Mouse (Mus musculus): ENCODE data around the gene Psmd13.
"Not testable (repeated sequence)": the region's sequence is repeated elsewhere in the genome, so short reads cannot be mapped to it uniquely, and the experiment has no call there.

Gene Psmd13

DNA sequence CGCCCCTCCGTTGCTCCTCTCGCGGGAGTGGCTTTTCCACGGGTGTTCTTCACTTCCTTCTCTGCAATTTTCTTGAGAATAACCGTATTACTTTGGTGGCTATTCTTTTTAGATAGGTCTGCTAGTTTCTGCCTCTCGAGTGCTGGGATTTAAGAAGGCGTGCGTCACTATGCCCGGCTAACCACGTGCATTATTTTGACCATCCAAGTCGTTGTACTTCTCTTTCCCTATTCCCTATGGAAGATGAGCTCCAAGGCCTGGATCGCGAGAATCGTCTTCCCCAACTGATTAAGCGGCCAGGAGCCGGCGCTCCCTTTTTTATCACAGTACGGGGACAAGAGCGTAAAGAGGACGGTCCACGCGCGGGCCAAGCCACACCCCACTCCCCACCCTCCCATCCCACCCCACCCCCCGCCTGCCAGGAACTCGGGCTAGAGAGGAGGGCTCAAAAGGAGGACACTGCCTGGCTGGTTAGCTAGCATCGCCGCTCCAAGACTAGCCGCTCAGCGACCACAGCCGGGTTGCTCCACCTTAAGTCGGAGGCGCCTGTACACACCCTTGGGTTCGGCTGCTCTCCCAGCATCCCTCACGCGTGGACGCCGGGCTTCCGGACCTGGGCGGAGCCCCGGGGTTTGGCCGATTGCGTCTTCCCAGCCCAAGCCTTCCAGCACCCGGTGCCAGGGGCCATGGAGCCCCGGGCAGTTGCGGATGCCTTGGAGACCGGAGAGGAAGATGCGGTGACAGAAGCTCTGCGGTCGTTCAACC lies 24.8 kb upstream of the Psmd13 start, which contains the start of gene Ric8a:
Gene Ric8a, plus strand, starts transcription at position 173 of the 765 bp plus-strand sequence.
- DNase-seq (ENCODE audit: low read depth, low spot score): peak; percentile 88

- DNase-seq (ENCODE audit: low read depth, low spot score): peak; percentile 33
These were observed 23.9 kb upstream of the Psmd13 start, which contains the start of gene Bet1l for GRCm38 (mm10) chr7:140857550-140858505. TSS of gene Bet1l (minus strand) at chr7:140857577.

- DNase-seq (ENCODE audit: low read depth, low spot score): no peak
These were observed 23.0 kb upstream of the Psmd13 start for GRCm38 (mm10) chr7:140858746-140859145.

DNA sequence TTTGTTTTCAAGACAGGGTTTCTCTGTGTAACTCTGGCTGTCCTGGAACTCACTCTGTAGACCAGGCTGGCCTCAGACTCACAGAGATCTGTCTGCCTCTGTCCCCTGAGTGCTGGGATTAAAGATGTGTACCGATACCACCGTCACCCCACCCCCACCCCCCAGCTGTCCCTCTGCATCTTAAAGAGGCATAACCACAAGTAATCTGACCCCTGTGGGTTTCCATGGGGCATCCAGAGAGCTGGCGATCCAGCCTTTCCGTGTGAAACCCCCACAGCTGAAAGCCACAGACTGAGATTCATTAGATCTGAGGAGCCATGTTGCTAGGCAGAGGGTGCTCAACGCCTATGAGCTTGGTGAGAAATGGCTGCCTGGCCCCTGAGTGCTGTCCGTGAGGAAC lies 21.8 kb upstream of the Psmd13 start:
- no peak for DNase-seq (ENCODE audit: low read depth, low spot score)

GRCm38 (mm10) chr7:140860728-140861127 lies 21.0 kb upstream of the Psmd13 start:
- DNase-seq (ENCODE audit: low read depth, low spot score): no peak

GRCm38 (mm10) chr7:140864761-140865160 lies 17.0 kb upstream of the Psmd13 start:
- no peak for DNase-seq (ENCODE audit: low read depth, low spot score)

GRCm38 (mm10) chr7:140874224-140874623 lies 7.5 kb upstream of the Psmd13 start:
- no peak for DNase-seq (ENCODE audit: low read depth, low spot score)

- no peak for DNase-seq (ENCODE audit: low read depth, low spot score)
These were observed 4.4 kb upstream of the Psmd13 start for GRCm38 (mm10) chr7:140877364-140877763.

- no peak for DNase-seq (ENCODE audit: low read depth, low spot score)
These were observed 2.4 kb upstream of the Psmd13 start for GRCm38 (mm10) chr7:140879355-140879754.

- no peak for DNase-seq (ENCODE audit: low read depth, low spot score)
These were observed 1.3 kb upstream of the Psmd13 start for GRCm38 (mm10) chr7:140880419-140880818.

DNA sequence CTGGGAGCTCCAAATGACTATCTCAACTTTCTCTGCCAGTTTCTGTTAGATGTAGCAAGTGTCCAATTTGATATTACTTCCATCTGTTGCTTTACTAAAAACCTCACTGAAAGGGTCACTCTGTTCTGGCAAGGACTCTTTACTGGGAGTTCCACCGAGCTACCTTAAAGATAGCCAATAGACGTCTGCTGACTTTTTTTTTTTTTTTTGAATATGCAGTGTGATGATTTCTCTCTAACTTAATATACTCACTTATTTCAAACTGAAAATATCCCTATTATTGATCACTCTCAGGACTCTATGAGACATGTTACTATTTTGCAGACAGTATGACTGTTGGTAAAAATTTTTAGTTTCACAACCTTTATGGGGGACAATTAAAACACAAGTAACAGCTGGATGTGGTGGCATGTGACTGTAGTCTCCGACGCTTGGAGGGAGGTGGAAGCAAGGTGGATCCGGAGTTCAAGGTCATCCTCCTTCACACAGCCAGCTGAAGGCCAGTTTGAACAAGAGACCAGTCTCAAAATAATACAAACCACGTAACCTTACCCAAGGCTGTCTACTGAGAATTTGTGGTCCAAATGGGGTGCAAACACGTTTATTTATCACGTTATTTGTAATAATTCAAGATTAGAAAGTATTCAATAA lies 778 bp upstream of the Psmd13 start:
- DNase-seq (ENCODE audit: low read depth, low spot score): peak; percentile 63

- DNase-seq (ENCODE audit: low read depth, low spot score): no peak
These were observed 668 bp downstream of the Psmd13 start for GRCm38 (mm10) chr7:140882469-140882803.

DNA sequence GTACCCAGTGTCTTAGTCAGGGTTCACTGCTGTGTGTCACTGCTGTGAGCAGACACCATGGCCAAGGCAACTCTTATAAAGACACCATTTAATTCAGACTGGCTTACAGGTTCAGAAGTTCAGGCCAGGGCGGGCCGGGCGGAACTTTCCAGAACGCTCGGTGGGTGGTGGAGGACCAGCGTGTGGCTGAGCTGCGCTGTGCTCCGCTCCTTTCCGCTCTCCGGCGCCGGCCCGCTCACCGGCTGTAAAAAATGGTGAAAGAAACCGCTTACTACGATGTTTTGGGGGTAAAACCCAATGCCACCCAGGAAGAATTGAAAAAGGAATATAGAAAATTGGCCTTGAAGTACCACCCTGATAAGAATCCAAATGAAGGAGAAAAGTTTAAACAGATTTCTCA lies 8.9 kb downstream of the Psmd13 start:
- DNase-seq (ENCODE audit: low read depth, low spot score): not testable (repeated sequence)

- no peak for DNase-seq (ENCODE audit: low read depth, low spot score)
These were observed 12.3 kb downstream of the Psmd13 start for GRCm38 (mm10) chr7:140894031-140894430.

- DNase-seq (ENCODE audit: low read depth, low spot score): no peak
These were observed 12.8 kb downstream of the Psmd13 start for GRCm38 (mm10) chr7:140894611-140895010.

- DNase-seq (ENCODE audit: low read depth, low spot score): no peak
These were observed 16.1 kb downstream of the Psmd13 start for GRCm38 (mm10) chr7:140897863-140898262.

GRCm38 (mm10) chr7:140899121-140899520 lies 17.4 kb downstream of the Psmd13 start:
- DNase-seq (ENCODE audit: low read depth, low spot score): no peak

GRCm38 (mm10) chr7:140900220-140900619 lies 18.5 kb downstream of the Psmd13 start, which contains the start of gene Cox8b:
TSS of gene Cox8b (minus strand) at chr7:140900446.
- no peak for DNase-seq (ENCODE audit: low read depth, low spot score)

DNA sequence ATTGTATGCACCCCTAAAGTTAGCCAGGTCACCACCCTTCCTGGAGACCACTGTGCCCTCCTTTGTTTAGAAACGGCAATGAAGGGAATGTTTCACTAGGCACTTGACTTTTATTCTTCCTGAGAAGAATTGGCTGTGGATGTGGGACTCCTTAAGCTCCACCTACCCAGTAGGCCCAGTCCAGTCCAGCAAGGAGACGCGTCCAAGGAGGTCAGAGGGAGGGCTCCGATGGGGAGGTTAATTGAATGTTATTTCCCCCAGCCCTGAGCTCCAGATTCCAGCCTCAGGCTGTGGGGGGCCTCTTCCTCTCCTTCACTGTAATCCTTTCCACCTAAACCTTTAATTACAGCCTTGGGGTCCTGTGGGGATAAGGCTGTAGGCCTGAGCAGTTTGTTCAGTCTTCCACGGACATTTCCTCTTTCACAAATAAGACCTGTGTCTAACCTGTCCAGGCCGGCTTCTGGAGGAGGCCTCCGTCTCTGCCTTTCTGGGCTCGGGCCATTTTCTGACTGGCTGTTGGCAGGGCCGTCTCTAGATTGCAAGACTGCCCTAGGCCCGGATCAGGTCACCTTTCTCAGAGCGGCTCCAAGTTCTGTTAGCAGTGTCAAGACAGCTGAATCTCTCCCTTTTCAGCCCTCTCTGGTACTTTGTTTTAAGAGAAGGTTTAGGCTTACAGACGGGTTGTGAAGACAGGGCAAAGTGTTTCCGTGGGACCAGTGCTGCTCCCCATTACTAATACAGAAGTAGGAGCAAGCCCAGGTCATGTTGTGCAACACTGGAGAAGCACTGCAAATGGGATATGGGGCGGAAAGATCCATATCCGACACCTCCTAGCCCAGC lies 20.5 kb downstream of the Psmd13 start:
- DNase-seq (ENCODE audit: low read depth, low spot score): no peak

GRCm38 (mm10) chr7:140903212-140903611 lies 21.4 kb downstream of the Psmd13 start:
- peak; percentile 85 for DNase-seq (ENCODE audit: low read depth, low spot score)

DNA sequence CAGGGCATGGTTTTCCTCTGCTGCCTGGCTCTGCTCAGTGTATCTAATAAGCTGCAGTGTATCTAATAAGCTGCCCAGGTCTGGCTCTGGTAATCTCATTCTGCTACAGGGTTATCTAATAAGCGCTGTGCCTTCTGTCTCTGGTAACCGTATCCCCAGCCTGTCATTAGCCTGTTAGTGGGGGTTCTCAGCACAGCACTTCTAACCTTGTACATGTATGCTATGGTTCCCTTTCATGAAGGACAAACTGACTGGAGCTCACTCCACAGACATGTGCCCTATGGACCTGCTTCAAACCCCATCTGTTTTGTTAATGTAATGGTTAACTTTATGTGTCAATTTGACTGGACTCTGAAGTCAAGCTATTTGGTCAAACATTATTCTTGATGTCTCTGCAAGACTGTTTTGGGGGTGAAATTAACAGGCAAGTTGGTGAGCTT lies 23.9 kb downstream of the Psmd13 start:
- DNase-seq (ENCODE audit: low read depth, low spot score): no peak

Data from R1 (cell line).